In the genomic region with DNA sequence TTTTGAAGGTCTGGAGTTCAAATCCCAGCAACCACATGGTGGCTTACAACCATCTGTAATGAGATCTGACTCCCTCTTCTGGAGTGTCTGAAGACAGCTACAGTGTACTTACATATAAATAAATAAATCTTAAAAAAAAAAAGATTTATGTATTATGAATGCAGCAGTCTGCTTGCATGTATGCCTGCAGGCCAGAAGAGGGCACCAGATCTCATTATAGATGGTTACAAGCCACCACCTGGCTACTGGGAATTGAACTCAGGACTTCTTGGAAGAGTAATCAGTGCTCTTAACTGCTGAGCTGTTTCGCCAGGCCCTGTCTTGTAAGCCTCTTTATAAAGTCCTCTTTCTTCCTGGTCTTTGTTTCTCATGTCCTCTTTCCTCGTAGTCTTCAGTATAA, we compare ENCODE assay signal across 22 mouse cellular contexts. TPM values are rescaled to one million over a fixed set of nuclear protein-coding genes. Genes with fewer than 3 reads are reported as not detected.
DNase-seq lines count a peak whose midpoint lies in the region; ATAC-seq and TF ChIP-seq lines count a peak whose summit lies in the region.
"Not testable (repeated sequence)": the region's sequence is repeated elsewhere in the genome, so short reads cannot be mapped to it uniquely, and the experiment has no call there.
"Had no signal": no experiment of that assay in that cellular context is flagged by ENCODE, and none has a peak within 500 bp of the region (broad histone marks: within the 10 kb centered on the region; RNA-seq: fewer than 3 reads in every experiment).

No protein-coding gene starts in this region.

- TF ChIP-seq CTCF in ES-Bruce4 (IDR thresholded peaks at IDR 0.05; ENCODE audit: low read depth, low read length): peak; percentile 2
- TF ChIP-seq CTCF in bone marrow, adult 2 months (IDR thresholded peaks at IDR 0.05; ENCODE audit: control insufficient read depth, insufficient read depth, low read length): 0 out of 2 replicates have a peak, but pooled peaks have one; percentile 6
- peak; percentile 50 for TF ChIP-seq CTCF in heart, adult 2 months (IDR thresholded peaks at IDR 0.05)
- TF ChIP-seq CTCF in kidney, postnatal 0 days (IDR thresholded peaks at IDR 0.05; ENCODE audit: low read depth): peak; percentile 43
- TF ChIP-seq CTCF in liver, embryonic 14.5 days (IDR thresholded peaks at IDR 0.05; ENCODE audit: low read depth): peak; percentile 36; the same call in 1 of the 2 replicates
- peak; percentile 39 for TF ChIP-seq CTCF in midbrain, postnatal 0 days (IDR thresholded peaks at IDR 0.05)

- H3K4me3 ChIP-seq in ES-Bruce4 (ENCODE audit: low read depth, low read length); bone marrow, adult 2 months (replicated peaks; ENCODE audit: control insufficient read depth, low read depth, low read length); heart, adult 2 months; kidney, postnatal 0 days (replicated peaks; ENCODE audit: low read depth, low read length); liver, embryonic 14.5 days (ENCODE audit: insufficient read depth in 1 of 2, low read depth in 2 of 2, low read length in 2 of 2); midbrain, postnatal 0 days (ENCODE audit: low read depth, low read length): not testable (repeated sequence)

- not testable (repeated sequence) for H3K36me3 ChIP-seq in ES-Bruce4 (ENCODE audit: control insufficient read depth, insufficient read depth, low read length, poor library complexity, severe bottlenecking); heart, adult 2 months (ENCODE audit: control insufficient read depth, insufficient read depth, low read length); kidney, postnatal 0 days (ENCODE audit: insufficient read depth, low read length); liver, embryonic 14.5 days (replicated peaks; ENCODE audit: control insufficient read depth, insufficient read depth, low read depth); midbrain, postnatal 0 days (ENCODE audit: insufficient read depth, low read length)

- not testable (repeated sequence) for H3K27me3 ChIP-seq in ES-Bruce4 (ENCODE audit: control insufficient read depth, insufficient read depth, low read length, poor library complexity, severe bottlenecking); heart, adult 2 months (ENCODE audit: control insufficient read depth, insufficient read depth, low read length); kidney, postnatal 0 days (ENCODE audit: insufficient read depth, low read length); liver, embryonic 14.5 days (ENCODE audit: control insufficient read depth, insufficient read depth, low read length); midbrain, postnatal 0 days (ENCODE audit: insufficient read depth, low read length)

- not testable (repeated sequence) for H3K4me1 ChIP-seq in ES-Bruce4 (ENCODE audit: control insufficient read depth, insufficient read depth, low read length); bone marrow, adult 2 months (ENCODE audit: control insufficient read depth, insufficient read depth, low read length); kidney, postnatal 0 days (replicated peaks; ENCODE audit: insufficient read depth, low read length); liver, embryonic 14.5 days (replicated peaks; ENCODE audit: control insufficient read depth in 2 of 2, insufficient read depth in 2 of 2, low read length in 1 of 2); midbrain, postnatal 0 days (ENCODE audit: insufficient read depth, low read length)
- peaks cover 22% of the 10 kb centered on the region for H3K4me1 ChIP-seq in heart, adult 2 months (ENCODE audit: control insufficient read depth, insufficient read depth, low read length)

- H3K4me2 ChIP-seq in kidney, postnatal 0 days (ENCODE audit: low read length); liver, embryonic 14.5 days (ENCODE audit: low read depth); midbrain, postnatal 0 days (ENCODE audit: low read depth, low read length, poor library complexity, severe bottlenecking): not testable (repeated sequence)

- DNase-seq in heart, adult 2 months; kidney, postnatal 0 days (ENCODE audit: low spot score); liver, embryonic 14.5 days (ENCODE audit: low read depth in 3 of 3, low spot score in 3 of 3); midbrain, postnatal 0 days (ENCODE audit: low spot score): not testable (repeated sequence)

- not testable (repeated sequence) for H3K9ac ChIP-seq in ES-Bruce4 (ENCODE audit: low read depth, poor library complexity, severe bottlenecking); heart, adult 2 months (ENCODE audit: low read depth, low read length); kidney, postnatal 0 days (ENCODE audit: low read depth, low read length); liver, embryonic 14.5 days (replicated peaks); midbrain, postnatal 0 days (replicated peaks; ENCODE audit: low read length, poor library complexity, severe bottlenecking)

- not testable (repeated sequence) for H3K27ac ChIP-seq in ES-Bruce4 (ENCODE audit: insufficient read depth, low read length); bone marrow, adult 2 months (ENCODE audit: control insufficient read depth, insufficient read depth, low read depth, low read length, poor library complexity); heart, adult 2 months; kidney, postnatal 0 days; liver, embryonic 14.5 days; midbrain, postnatal 0 days (ENCODE audit: low read depth, low read length)

- TF ChIP-seq EP300 in ES-Bruce4 (IDR thresholded peaks at IDR 0.05; ENCODE audit: insufficient read depth, low read depth, low read length); heart, adult 2 months (IDR thresholded peaks at IDR 0.05; ENCODE audit: insufficient read depth, low read depth, low read length); liver, embryonic 14.5 days (IDR thresholded peaks at IDR 0.05; ENCODE audit: low read depth): not testable (repeated sequence)

- H3K79me2 ChIP-seq in heart, adult 2 months (replicated peaks; ENCODE audit: control insufficient read depth, insufficient read depth, low read length): not testable (repeated sequence)

- intact Hi-C loops in heart, adult 2 months (cut with DNase I): loop anchor here (10.0 kb wide), 1 partner anchor 626 kb away; no protein-coding TSS in a partner anchor

- not testable (repeated sequence) for H3K9me3 ChIP-seq in ES-Bruce4 (replicated peaks; ENCODE audit: control insufficient read depth, insufficient read depth, low read length, poor library complexity, severe bottlenecking); kidney, postnatal 0 days (replicated peaks; ENCODE audit: low read length); liver, embryonic 14.5 days (ENCODE audit: control insufficient read depth, low read length); midbrain, postnatal 0 days (ENCODE audit: low read length)

- not testable (repeated sequence) for ATAC-seq in kidney, postnatal 0 days (replicated peaks; ENCODE audit: low FRiP score, low read depth); liver, embryonic 14.5 days (ENCODE audit: insufficient read depth); midbrain, postnatal 0 days (ENCODE audit: low FRiP score)

- not testable (repeated sequence) for TF ChIP-seq POLR2A in ES-Bruce4 (IDR thresholded peaks at IDR 0.05; ENCODE audit: insufficient read depth, low read length); bone marrow, adult 2 months (IDR thresholded peaks at IDR 0.05; ENCODE audit: borderline replicate concordance, control insufficient read depth, low read depth, low read length); heart, adult 2 months (IDR thresholded peaks at IDR 0.05; ENCODE audit: insufficient read depth, low read depth, low read length)

- 90% methylated on average over 2 of the region's 2 CpGs for WGBS in bone marrow, adult 2 months
- WGBS in heart, adult 2 months: 96% methylated on average over 2 of the region's 2 CpGs
- 95% methylated on average over 2 of the region's 2 CpGs for WGBS in kidney, postnatal 0 days
- 47% methylated on average over 2 of the region's 2 CpGs for WGBS in liver, embryonic 14.5 days (ENCODE audit: insufficient replicate concordance)
- 84% methylated on average over 2 of the region's 2 CpGs for WGBS in midbrain, postnatal 0 days

RNA-seq across cellular contexts. Expression of gene Rbp7, which starts 5.7 kb away (rescaled TPM):
- polyA plus RNA-seq in ES-Bruce4 (2011; ENCODE audit: insufficient read depth, insufficient read length, low read depth, missing spikeins): 3.5 and 3.6 TPM in 2 replicates
- polyA plus RNA-seq in bone marrow, adult 2 months (2011; ENCODE audit: insufficient read depth, insufficient read length, low replicate concordance, missing spikeins): not detected in 2 replicates
- total RNA-seq in heart, adult 2 months (2021): 10 to 100 TPM; 56.2 to 61.6 TPM
- 8.7 and 22.9 TPM in 2 replicates for polyA plus RNA-seq in heart, adult 2 months (2012; rRNA removed)
- 1.3 TPM in 2 replicates for polyA plus RNA-seq in kidney, postnatal 0 days (2015; fragmentation: Nextera tagmentation; extraction: Ambion mirVana)
- not detected in 2 replicates for polyA plus RNA-seq in liver, embryonic 14.5 days (2012; rRNA removed)
- not detected in 2 replicates for polyA plus RNA-seq in liver, embryonic 14.5 days (2014; fragmentation: Nextera tagmentation; extraction: Ambion mirVana)
- total RNA-seq in midbrain, postnatal 0 days (2014; rRNA removed): not detected in 2 replicates
- 0.44 and 0.49 TPM in 2 replicates for polyA plus RNA-seq in midbrain, postnatal 0 days (2015; fragmentation: Nextera tagmentation; extraction: Ambion mirVana)
- polyA plus RNA-seq: activated CD4-positive, CD25-positive, alpha-beta regulatory T cell, adult 4 months; C2C12; embryonic facial prominence, embryonic 10.5 days; forebrain, embryonic 13.5 days; hindbrain, embryonic 12.5 days; hindbrain, embryonic 16.5 days had no signal

RNA-seq across cellular contexts. Expression of gene Tmem274, which starts 16.7 kb away (rescaled TPM):
- polyA plus RNA-seq in ES-Bruce4 (2011; ENCODE audit: insufficient read depth, insufficient read length, low read depth, missing spikeins): not detected in 2 replicates
- polyA plus RNA-seq in bone marrow, adult 2 months (2011; ENCODE audit: insufficient read depth, insufficient read length, low replicate concordance, missing spikeins): not detected in 2 replicates
- total RNA-seq in heart, adult 2 months (2021): not detected
- polyA plus RNA-seq in heart, adult 2 months (2012; rRNA removed): not detected in 2 replicates
- polyA plus RNA-seq in kidney, postnatal 0 days (2015; fragmentation: Nextera tagmentation; extraction: Ambion mirVana): not detected in 2 replicates
- not detected in 2 replicates for polyA plus RNA-seq in liver, embryonic 14.5 days (2012; rRNA removed)
- not detected in 2 replicates for polyA plus RNA-seq in liver, embryonic 14.5 days (2014; fragmentation: Nextera tagmentation; extraction: Ambion mirVana)
- not detected in 2 replicates for total RNA-seq in midbrain, postnatal 0 days (2014; rRNA removed)
- polyA plus RNA-seq in midbrain, postnatal 0 days (2015; fragmentation: Nextera tagmentation; extraction: Ambion mirVana): not detected in 2 replicates
- total RNA-seq: adrenal gland, adult 18-20 months; adrenal gland, postnatal 14 days; ES-E14; gastrocnemius, adult 8-10 months; gastrocnemius, postnatal 36 days; heart, postnatal 10 days; heart, postnatal 4 days had no signal
- polyA plus RNA-seq: C2C12; embryonic facial prominence, embryonic 14.5 days; heart, embryonic 14.5 days; hindbrain, embryonic 16.5 days; intestine, embryonic 14.5 days had no signal

RNA-seq across cellular contexts. Expression of gene Nmnat1, which starts 24.5 kb away (rescaled TPM):
- 8.5 and 9.7 TPM in 2 replicates for polyA plus RNA-seq in ES-Bruce4 (2011; ENCODE audit: insufficient read depth, insufficient read length, low read depth, missing spikeins)
- 0.99 and 3.6 TPM in 2 replicates for polyA plus RNA-seq in bone marrow, adult 2 months (2011; ENCODE audit: insufficient read depth, insufficient read length, low replicate concordance, missing spikeins)
- total RNA-seq in heart, adult 2 months (2021): 10 to 100 TPM; 29.4 to 36.1 TPM
- polyA plus RNA-seq in heart, adult 2 months (2012; rRNA removed): 20.6 and 26.2 TPM in 2 replicates
- 9.6 and 13.5 TPM in 2 replicates for polyA plus RNA-seq in kidney, postnatal 0 days (2015; fragmentation: Nextera tagmentation; extraction: Ambion mirVana)
- polyA plus RNA-seq in liver, embryonic 14.5 days (2012; rRNA removed): 3.2 and 3.8 TPM in 2 replicates
- polyA plus RNA-seq in liver, embryonic 14.5 days (2014; fragmentation: Nextera tagmentation; extraction: Ambion mirVana): 4.7 and 5.9 TPM in 2 replicates
- total RNA-seq in midbrain, postnatal 0 days (2014; rRNA removed): 2.9 and 6.3 TPM in 2 replicates
- 4.1 and 4.3 TPM in 2 replicates for polyA plus RNA-seq in midbrain, postnatal 0 days (2015; fragmentation: Nextera tagmentation; extraction: Ambion mirVana)

RNA-seq across cellular contexts. Expression of gene Lzic, which starts 24.6 kb away (rescaled TPM):
- polyA plus RNA-seq in ES-Bruce4 (2011; ENCODE audit: insufficient read depth, insufficient read length, low read depth, missing spikeins): 42.6 and 55.2 TPM in 2 replicates
- polyA plus RNA-seq in bone marrow, adult 2 months (2011; ENCODE audit: insufficient read depth, insufficient read length, low replicate concordance, missing spikeins): 13.6 and 14.5 TPM in 2 replicates
- 10 to 100 TPM; 62.1 to 66.9 TPM for total RNA-seq in heart, adult 2 months (2021)
- 20.2 and 23.8 TPM in 2 replicates for polyA plus RNA-seq in heart, adult 2 months (2012; rRNA removed)
- polyA plus RNA-seq in kidney, postnatal 0 days (2015; fragmentation: Nextera tagmentation; extraction: Ambion mirVana): 31.1 and 31.7 TPM in 2 replicates
- polyA plus RNA-seq in liver, embryonic 14.5 days (2012; rRNA removed): 5.6 and 9.1 TPM in 2 replicates
- polyA plus RNA-seq in liver, embryonic 14.5 days (2014; fragmentation: Nextera tagmentation; extraction: Ambion mirVana): 14.9 and 15.5 TPM in 2 replicates
- total RNA-seq in midbrain, postnatal 0 days (2014; rRNA removed): 44.3 and 54.7 TPM in 2 replicates
- 34.4 and 39.3 TPM in 2 replicates for polyA plus RNA-seq in midbrain, postnatal 0 days (2015; fragmentation: Nextera tagmentation; extraction: Ambion mirVana)

RNA-seq across cellular contexts. Expression of gene Ube4b, which starts 33.9 kb away (rescaled TPM):
- polyA plus RNA-seq in ES-Bruce4 (2011; ENCODE audit: insufficient read depth, insufficient read length, low read depth, missing spikeins): 193 and 218 TPM in 2 replicates
- 17.5 and 38.0 TPM in 2 replicates for polyA plus RNA-seq in bone marrow, adult 2 months (2011; ENCODE audit: insufficient read depth, insufficient read length, low replicate concordance, missing spikeins)
- total RNA-seq in heart, adult 2 months (2021): 10 to 100 TPM; 39.6 to 41.6 TPM
- 37.5 and 40.2 TPM in 2 replicates for polyA plus RNA-seq in heart, adult 2 months (2012; rRNA removed)
- polyA plus RNA-seq in kidney, postnatal 0 days (2015; fragmentation: Nextera tagmentation; extraction: Ambion mirVana): 26.9 and 28.8 TPM in 2 replicates
- polyA plus RNA-seq in liver, embryonic 14.5 days (2012; rRNA removed): 14.6 and 16.7 TPM in 2 replicates
- 8.2 and 11.3 TPM in 2 replicates for polyA plus RNA-seq in liver, embryonic 14.5 days (2014; fragmentation: Nextera tagmentation; extraction: Ambion mirVana)
- total RNA-seq in midbrain, postnatal 0 days (2014; rRNA removed): 94.4 and 113 TPM in 2 replicates
- 46.2 and 51.9 TPM in 2 replicates for polyA plus RNA-seq in midbrain, postnatal 0 days (2015; fragmentation: Nextera tagmentation; extraction: Ambion mirVana)
